ENCODE assay signal across 22 mouse cellular contexts in genomic region chr19:47519163-47519893, GRCm38 (mm10). TPM values are rescaled to one million over a fixed set of nuclear protein-coding genes. Genes with fewer than 3 reads are reported as not detected.
DNase-seq lines count a peak whose midpoint lies in the region; ATAC-seq and TF ChIP-seq lines count a peak whose summit lies in the region.
"Had no signal": no experiment of that assay in that cellular context is flagged by ENCODE, and none has a peak within 500 bp of the region (broad histone marks: within the 10 kb centered on the region; RNA-seq: fewer than 3 reads in every experiment).

No protein-coding gene starts in this region.

- H3K4me2 ChIP-seq in liver, embryonic 12.5 days: peak overlapping the region; percentile 71
- no peak overlapping the region for H3K4me2 ChIP-seq in forebrain, embryonic 12.5 days
- H3K4me2 ChIP-seq: embryonic facial prominence, embryonic 15.5 days; forebrain, embryonic 13.5 days; hindbrain, embryonic 12.5 days; limb, embryonic 13.5 days; lung, embryonic 15.5 days; midbrain, embryonic 13.5 days; stomach, embryonic 15.5 days had no signal

- no peaks in the 10 kb centered on the region for H3K27me3 ChIP-seq in liver, embryonic 12.5 days (replicated peaks)
- no peaks in the 10 kb centered on the region for H3K27me3 ChIP-seq in megakaryocyte, embryonic 14.5 days (replicated peaks)
- H3K27me3 ChIP-seq in forebrain, embryonic 12.5 days: no peaks in the 10 kb centered on the region
- H3K27me3 ChIP-seq: embryonic facial prominence, embryonic 15.5 days; forebrain, embryonic 13.5 days; hindbrain, embryonic 12.5 days; limb, embryonic 13.5 days; lung, embryonic 15.5 days; midbrain, embryonic 13.5 days; stomach, embryonic 15.5 days had no signal

- peaks cover 9% of the 10 kb centered on the region for H3K4me1 ChIP-seq in bone marrow, adult 2 months (ENCODE audit: control insufficient read depth, insufficient read depth, low read length)
- H3K4me1 ChIP-seq in liver, embryonic 12.5 days: peaks cover 50% of the 10 kb centered on the region
- H3K4me1 ChIP-seq in megakaryocyte, embryonic 14.5 days: peaks cover 60% of the 10 kb centered on the region
- H3K4me1 ChIP-seq in forebrain, embryonic 12.5 days: 0 out of 2 replicates have a peak, but pooled peaks cover 3% of the 10 kb centered on the region
- H3K4me1 ChIP-seq: embryonic facial prominence, embryonic 15.5 days; hindbrain, embryonic 12.5 days; limb, embryonic 13.5 days; lung, embryonic 15.5 days; stomach, embryonic 15.5 days had no signal

- TF ChIP-seq POLR2A in bone marrow, adult 2 months (IDR thresholded peaks at IDR 0.05; ENCODE audit: borderline replicate concordance, control insufficient read depth, low read depth, low read length): no peak

- peak overlapping the region; percentile 10 for H3K4me3 ChIP-seq in bone marrow, adult 2 months (replicated peaks; ENCODE audit: control insufficient read depth, low read depth, low read length)
- H3K4me3 ChIP-seq in liver, embryonic 12.5 days: peak overlapping the region; percentile 40
- H3K4me3 ChIP-seq in megakaryocyte, embryonic 14.5 days (replicated peaks): peak overlapping the region; percentile 82
- no peak overlapping the region for H3K4me3 ChIP-seq in forebrain, embryonic 12.5 days (replicated peaks)
- H3K4me3 ChIP-seq: embryonic facial prominence, embryonic 15.5 days; forebrain, embryonic 13.5 days; heart, embryonic 10.5 days; hindbrain, embryonic 12.5 days; limb, embryonic 13.5 days; lung, embryonic 15.5 days; midbrain, embryonic 13.5 days; stomach, embryonic 15.5 days had no signal

- peaks cover 45% of the 10 kb centered on the region for H3K36me3 ChIP-seq in liver, embryonic 12.5 days
- H3K36me3 ChIP-seq in megakaryocyte, embryonic 14.5 days (replicated peaks; ENCODE audit: low read length): peaks cover 68% of the 10 kb centered on the region
- H3K36me3 ChIP-seq in forebrain, embryonic 12.5 days (replicated peaks): peaks cover 49% of the 10 kb centered on the region

- H3K27ac ChIP-seq in bone marrow, adult 2 months (ENCODE audit: control insufficient read depth, insufficient read depth, low read depth, low read length, poor library complexity): peak overlapping the region; percentile 76
- H3K27ac ChIP-seq in liver, embryonic 12.5 days: peak overlapping the region; percentile 72
- no peak overlapping the region for H3K27ac ChIP-seq in forebrain, embryonic 12.5 days
- H3K27ac ChIP-seq: embryonic facial prominence, embryonic 15.5 days; forebrain, embryonic 13.5 days; hindbrain, embryonic 12.5 days; limb, embryonic 13.5 days; lung, embryonic 15.5 days; midbrain, embryonic 13.5 days; stomach, embryonic 15.5 days had no signal

- peak overlapping the region; percentile 50 for H3K9ac ChIP-seq in liver, embryonic 12.5 days
- no peak overlapping the region for H3K9ac ChIP-seq in forebrain, embryonic 12.5 days
- H3K9ac ChIP-seq: embryonic facial prominence, embryonic 15.5 days; forebrain, embryonic 13.5 days; hindbrain, embryonic 12.5 days; limb, embryonic 13.5 days; lung, embryonic 15.5 days; midbrain, embryonic 13.5 days; stomach, embryonic 15.5 days had no signal

- no peak for TF ChIP-seq CTCF in bone marrow, adult 2 months (IDR thresholded peaks at IDR 0.05; ENCODE audit: control insufficient read depth, insufficient read depth, low read length)

- H3K9me3 ChIP-seq in liver, embryonic 12.5 days (replicated peaks): no peaks in the 10 kb centered on the region
- H3K9me3 ChIP-seq in megakaryocyte, embryonic 14.5 days: no peaks in the 10 kb centered on the region; the same call in 1 of the 2 replicates
- no peaks in the 10 kb centered on the region for H3K9me3 ChIP-seq in forebrain, embryonic 12.5 days
- H3K9me3 ChIP-seq: embryonic facial prominence, embryonic 15.5 days; forebrain, embryonic 13.5 days; heart, embryonic 10.5 days; hindbrain, embryonic 12.5 days; limb, embryonic 13.5 days; lung, embryonic 15.5 days; midbrain, embryonic 13.5 days; stomach, embryonic 15.5 days had no signal

- 55% methylated on average over 8 of the region's 8 CpGs for WGBS in bone marrow, adult 2 months
- 46% methylated on average over 8 of the region's 8 CpGs for WGBS in liver, embryonic 12.5 days (ENCODE audit: insufficient replicate concordance)
- 90% methylated on average over 8 of the region's 8 CpGs for WGBS in forebrain, embryonic 12.5 days

- peak; percentile 41 for DNase-seq in 416B (ENCODE audit: low read depth)
- DNase-seq in right cerebral cortex, adult 2 months (ENCODE audit: low spot score in 2 of 2): no peak
- no peak for DNase-seq in cerebellum, adult 18-20 months
- DNase-seq: adrenal gland, adult 8-10 months; cerebellum, postnatal 10 days; embryo, embryonic 11 days; gastrocnemius, postnatal 36 days; lung, postnatal 4 days; right cerebral cortex, postnatal 14 days; thymus, adult 18-20 months had no signal

- no peak for ATAC-seq in liver, embryonic 12.5 days
- no peak for ATAC-seq in forebrain, embryonic 12.5 days (ENCODE audit: low FRiP score)
- ATAC-seq: forebrain, embryonic 13.5 days; midbrain, embryonic 13.5 days had no signal

RNA-seq across cellular contexts. Expression of gene Stn1, which starts 18.0 kb away (rescaled TPM):
- 7.5 and 19.1 TPM in 2 replicates for polyA plus RNA-seq in bone marrow, adult 2 months (2011; ENCODE audit: insufficient read depth, insufficient read length, low replicate concordance, missing spikeins)
- polyA plus RNA-seq in liver, embryonic 12.5 days (2016; fragmentation: Nextera tagmentation; extraction: Ambion mirVana): 17.4 TPM in 2 replicates
- 2.4 and 6.6 TPM in 2 replicates for polyA plus RNA-seq in megakaryocyte, embryonic 14.5 days (2012; ENCODE audit: insufficient read depth, low replicate concordance)
- polyA plus RNA-seq in forebrain, embryonic 12.5 days (2016; fragmentation: Nextera tagmentation; extraction: Ambion mirVana): 37.2 and 45.3 TPM in 2 replicates

RNA-seq across cellular contexts. Expression of gene Sh3pxd2a, which starts 55.1 kb away (rescaled TPM):
- 6.3 and 8.3 TPM in 2 replicates for polyA plus RNA-seq in bone marrow, adult 2 months (2011; ENCODE audit: insufficient read depth, insufficient read length, low replicate concordance, missing spikeins)
- 1.1 and 1.6 TPM in 2 replicates for polyA plus RNA-seq in liver, embryonic 12.5 days (2016; fragmentation: Nextera tagmentation; extraction: Ambion mirVana)
- polyA plus RNA-seq in megakaryocyte, embryonic 14.5 days (2012; ENCODE audit: insufficient read depth, low replicate concordance): 0.21 TPM in 1 of 2 replicates, not detected in the other
- polyA plus RNA-seq in forebrain, embryonic 12.5 days (2016; fragmentation: Nextera tagmentation; extraction: Ambion mirVana): 3.7 TPM in 2 replicates
